Mouse (Mus musculus) ES-E14 (cell line): ENCODE data around the gene Jph2. TPM values are rescaled to one million over a fixed set of nuclear protein-coding genes. Genes with fewer than 3 reads are reported as not detected.

Experiments
- DNase-seq: peaks from one replicate; pipeline ENCODE4 v3.0.0-alpha.2; 2013; ENCODE audit warnings: low read depth, low spot score
- H3K27ac ChIP-seq: 2 replicates; pipeline ENCODE4 v1.5.1; 2012; ENCODE audit warnings: low read depth, mild to moderate bottlenecking, low read length, moderate library complexity, mixed read lengths; ENCODE audit not compliant: poor library complexity, insufficient read depth, severe bottlenecking
- H3K36me3 ChIP-seq: 2 replicates; pipeline ENCODE4 v1.6.1; 2012; ENCODE audit warnings: mild to moderate bottlenecking, low read length, moderate library complexity, mixed read lengths; ENCODE audit not compliant: control insufficient read depth, poor library complexity, insufficient read depth, severe bottlenecking
- H3K4me1 ChIP-seq, 2 experiments: fragments of 150-350 bp in 1 of 2; sonication (generic) in 1 of 2; 2 replicates each; pipeline ENCODE4 v1.6.1; 2012; ENCODE audit warnings: low read length in 2 of 2, mild to moderate bottlenecking in 1 of 2, mixed read lengths in 1 of 2; ENCODE audit not compliant: control insufficient read depth in 2 of 2, insufficient read depth in 2 of 2, poor library complexity in 1 of 2
- H3K4me3 ChIP-seq, 2 experiments: fragments of 150-350 bp in 1 of 2; sonication (generic) in 1 of 2; 2 replicates each; pipeline ENCODE4 v1.5.1; 2012; ENCODE audit warnings: low read length in 2 of 2, low read depth in 1 of 2, mild to moderate bottlenecking in 1 of 2, mixed read lengths in 1 of 2; ENCODE audit not compliant: insufficient read depth in 1 of 2, poor library complexity in 1 of 2, severe bottlenecking in 1 of 2
- H3K9ac ChIP-seq: 2 replicates; pipeline ENCODE4 v1.6.1; 2012; ENCODE audit warnings: low read depth, mild to moderate bottlenecking, low read length, mixed read lengths; ENCODE audit not compliant: poor library complexity, insufficient read depth, severe bottlenecking
- H3K9me3 ChIP-seq: fragments of 150-350 bp; sonication (generic); 2 replicates; pipeline ENCODE4 v1.6.1; 2012; ENCODE audit warnings: low read depth, mild to moderate bottlenecking, low read length; ENCODE audit not compliant: control insufficient read depth, insufficient read depth
- CHD2 ChIP-seq: IDR thresholded peaks from 2 replicates; pipeline ENCODE4 v1.6.1; 2014; ENCODE audit warnings: mild to moderate bottlenecking, low read depth, low read length, inconsistent platforms
- HCFC1 ChIP-seq: IDR thresholded peaks from 2 replicates; pipeline ENCODE4 v1.6.1; 2012; ENCODE audit warnings: low read length, inconsistent platforms, borderline replicate concordance; ENCODE audit not compliant: insufficient read depth
- MAFK ChIP-seq: IDR thresholded peaks from 2 replicates; pipeline ENCODE4 v1.6.1; 2014; ENCODE audit warnings: mild to moderate bottlenecking, low read depth, low read length, inconsistent platforms; ENCODE audit not compliant: insufficient read depth
- ZC3H11A ChIP-seq: IDR thresholded peaks from 2 replicates; pipeline ENCODE4 v1.6.1; 2012; ENCODE audit warnings: low read depth, mild to moderate bottlenecking, inconsistent platforms, low read length, borderline replicate concordance
- ZNF384 ChIP-seq: IDR thresholded peaks from 2 replicates; pipeline ENCODE4 v1.6.1; 2012; ENCODE audit warnings: low read depth, low read length, inconsistent platforms
- in situ Hi-C, 2 experiments: fragments of 600-800 bp; cut with MboI; formaldehyde crosslinking; loops; one replicate each; pipeline ENCODE4 v1.15.1; 2025; ENCODE audit warnings: low sequenced_read_pairs in 2 of 2, inconsistent platforms in 1 of 2; ENCODE audit not compliant: unreplicated experiment in 2 of 2
- total RNA-seq: library from RNA; depleted of rRNA; stranded (reverse); fragments of 300-350 nt; gene quantifications from 2 replicates; pipeline ENCODE4 v1.2.3, GENCODE M21; 2012

Gene Jph2
- total RNA-seq, 1 experiment: 7.7 TPM

- no peak for TF ChIP-seq ZC3H11A
- no peak for TF ChIP-seq MAFK
- no peak for TF ChIP-seq CHD2
- no peak for TF ChIP-seq HCFC1
- TF ChIP-seq ZNF384: no peak
- Histone ChIP-seq H3K4me1 (no peaks in the 10 kb centered on the region), H3K9ac (no peak overlapping the region), H3K4me3 (no peak overlapping the region), H3K36me3 (no peaks in the 10 kb centered on the region), H3K27ac (no peak overlapping the region), H3K9me3 (no peaks in the 10 kb centered on the region)
- DNase-seq: no peak
- in situ Hi-C loops: loop anchor here (5.0 to 25.0 kb wide), 2 partner anchors 57 to 383 kb away; no protein-coding TSS in a partner anchor
These were observed 52.7 kb downstream of the Jph2 start for GRCm38 (mm10) chr2:163344976-163345660.

GRCm38 (mm10) chr2:163343671-163344070 is 54.1 kb downstream of the Jph2 start:
- Histone ChIP-seq H3K9me3 (no peaks in the 10 kb centered on the region), H3K9ac (no peak overlapping the region), H3K36me3 (no peaks in the 10 kb centered on the region), H3K27ac (no peak overlapping the region), H3K4me1 (no peaks in the 10 kb centered on the region), H3K4me3 (no peak overlapping the region)
- in situ Hi-C loops: loop anchor here (5.0 to 25.0 kb wide), 2 partner anchors 59 to 381 kb away; no protein-coding TSS in a partner anchor
- TF ChIP-seq ZC3H11A: peak; percentile 57
- no peak for TF ChIP-seq MAFK
- TF ChIP-seq HCFC1: no peak
- no peak for TF ChIP-seq CHD2
- no peak for TF ChIP-seq ZNF384
- peak; percentile 57 for DNase-seq

GRCm38 (mm10) chr2:163340263-163340662 is 57.5 kb downstream of the Jph2 start:
- no peaks in the 10 kb centered on the region for H3K36me3 ChIP-seq
- TF ChIP-seq ZC3H11A (peak; percentile 80; the same call in 1 of the 2 replicates), HCFC1 (no peak)
- no peak overlapping the region for H3K4me3 ChIP-seq
- no peaks in the 10 kb centered on the region for H3K9me3 ChIP-seq
- no peaks in the 10 kb centered on the region for H3K4me1 ChIP-seq
- in situ Hi-C loops: loop anchor here (5.0 to 25.0 kb wide), 2 partner anchors 62 to 378 kb away; no protein-coding TSS in a partner anchor
- no peak overlapping the region for H3K9ac ChIP-seq
- peak; percentile 59 for DNase-seq
- H3K27ac ChIP-seq: no peak overlapping the region

- in situ Hi-C loops: loop anchor here (5.0 to 25.0 kb wide), 5 partner anchors 125 to 408 kb away; no protein-coding TSS in a partner anchor
- H3K4me3 ChIP-seq: no peak overlapping the region
- DNase-seq: no peak
- H3K36me3 ChIP-seq: no peaks in the 10 kb centered on the region
- no peak for TF ChIP-seq ZC3H11A
- TF ChIP-seq HCFC1: no peak
- no peak for TF ChIP-seq ZNF384
- TF ChIP-seq MAFK: no peak
- TF ChIP-seq CHD2: no peak
- no peak overlapping the region for H3K9ac ChIP-seq
- H3K27ac ChIP-seq: no peak overlapping the region
- H3K9me3 ChIP-seq: no peaks in the 10 kb centered on the region
- no peaks in the 10 kb centered on the region for H3K4me1 ChIP-seq
These were observed 65.3 kb downstream of the Jph2 start for GRCm38 (mm10) chr2:163332368-163333055.
